Mouse (Mus musculus) forebrain, embryonic 14.5 days (tissue): ENCODE results near the gene Cotl1. TPM values are rescaled to one million over a fixed set of nuclear protein-coding genes. Genes with fewer than 3 reads are reported as not detected.
A peak's percentile ranks its signal among the peaks of the same experiment; 100 is the strongest.

ENCODE experiments used
- ATAC-seq: fragments of 200-750 bp; cut with Nextera tagmentation; 2 replicates; pipeline ENCODE4 v1.8.0; 2017; ENCODE audit warnings: mild to moderate bottlenecking, moderate library complexity
- DNase-seq: peaks from one replicate; pipeline ENCODE4 v3.0.0-alpha.2; 2015; ENCODE audit warnings: low spot score
- H3K27ac ChIP-seq: fragments of 300-500 bp; sonication (generic); 2 replicates; pipeline ENCODE4 v1.5.1; 2014; ENCODE audit warnings: low read depth, mild to moderate bottlenecking, control low read depth, low read length, moderate library complexity
- H3K27me3 ChIP-seq: fragments of 300-500 bp; sonication (generic); replicated peaks from 2 replicates; pipeline ENCODE4 v1.6.1; 2014; ENCODE audit warnings: low read length, control low read depth, mixed read lengths; ENCODE audit not compliant: control insufficient read depth, insufficient read depth
- H3K36me3 ChIP-seq: fragments of 300-500 bp; sonication (generic); 2 replicates; pipeline ENCODE4 v1.6.1; 2014; ENCODE audit warnings: low read length, control low read depth; ENCODE audit not compliant: control insufficient read depth, insufficient read depth
- H3K4me1 ChIP-seq: fragments of 300-500 bp; sonication (generic); 2 replicates; pipeline ENCODE4 v1.6.1; 2014; ENCODE audit warnings: antibody characterized with exemption, low read length, control low read depth; ENCODE audit not compliant: control insufficient read depth, insufficient read depth
- H3K4me2 ChIP-seq: fragments of 300-500 bp; sonication (generic); 2 replicates; pipeline ENCODE4 v1.6.1; 2014; ENCODE audit warnings: mild to moderate bottlenecking, control low read depth, low read length
- H3K4me3 ChIP-seq: fragments of 300-500 bp; sonication (generic); 2 replicates; pipeline ENCODE4 v1.5.1; 2014; ENCODE audit warnings: low read depth, low read length, control low read depth
- H3K9ac ChIP-seq: fragments of 300-500 bp; sonication (generic); 2 replicates; pipeline ENCODE4 v1.6.1; 2014; ENCODE audit warnings: mild to moderate bottlenecking, low read length, control low read depth, moderate library complexity
- H3K9me3 ChIP-seq: fragments of 300-500 bp; sonication (generic); replicated peaks from 2 replicates; pipeline ENCODE4 v1.6.1; 2016; ENCODE audit warnings: low read length, control low read depth, mixed read lengths; ENCODE audit not compliant: control insufficient read depth
- WGBS: fragments of 180-500 bp; shearing (Covaris S2); extraction: QIAGEN DNeasy Blood & Tissue Kit; methylation state at CpG from one replicate; pipeline ENCODE4 v1.1.7; 2014; 5-methylcytosine and 5-hydroxymethylcytosine counted together
- polyA plus RNA-seq: library from polyadenylated mRNA; unstranded; fragments of >200 nt; fragmentation: Nextera tagmentation; extraction: Ambion mirVana; gene quantifications from 2 replicates; pipeline ENCODE4 v1.2.1, GENCODE M21; 2014

Cotl1 gene
- polyA plus RNA-seq, 1 experiment from 2014 or later, result 403 TPM

DNA sequence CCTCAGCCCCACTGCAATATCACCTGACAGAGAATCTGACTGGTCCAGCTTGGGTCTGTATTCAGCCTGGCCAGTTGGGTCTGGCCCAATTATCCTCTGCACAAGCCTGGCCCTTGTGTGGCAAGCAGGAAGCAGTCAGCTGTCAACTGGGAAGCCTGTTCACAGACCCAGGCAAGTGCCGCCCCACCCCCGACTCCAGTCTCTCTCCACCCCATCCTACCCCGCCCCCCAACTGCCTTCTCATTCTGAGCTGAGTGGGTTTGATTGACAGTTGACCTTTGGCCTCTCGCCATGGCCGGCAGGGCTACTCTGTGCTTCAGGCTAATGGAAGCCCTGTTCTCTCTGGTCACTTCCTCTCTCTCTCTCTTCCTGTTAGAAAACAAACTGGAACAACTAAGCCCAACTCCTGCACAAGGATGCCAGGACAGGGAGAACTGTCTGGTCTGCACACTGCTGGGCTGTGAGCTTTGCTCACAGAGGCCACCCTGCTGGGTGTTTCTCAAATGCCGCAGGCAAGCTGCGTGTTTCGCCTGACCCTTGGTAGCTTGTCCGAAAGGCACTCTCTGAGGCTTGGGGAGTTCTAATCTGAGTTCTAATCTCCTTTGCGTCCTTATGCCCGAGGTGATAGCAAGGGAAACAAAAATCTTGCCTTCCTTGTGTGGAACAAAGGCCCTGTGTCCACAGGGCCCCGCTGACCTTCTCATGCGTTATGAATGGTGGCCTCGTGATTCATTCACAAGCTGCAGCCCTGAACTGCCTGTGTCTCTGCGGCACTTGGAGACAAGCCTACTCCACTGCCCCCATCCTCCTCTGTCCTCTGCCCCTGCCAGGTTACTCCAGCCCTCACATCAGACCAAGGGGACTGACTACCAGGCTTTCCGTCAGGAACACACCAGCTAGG is 48.3 kb downstream of the Cotl1 start:
- no peaks in the 10 kb centered on the region for H3K27me3 ChIP-seq
- H3K27ac ChIP-seq, result peak overlapping the region; percentile 39; the same call in 1 of the 2 replicates
- no peak overlapping the region; the same call in 1 of the 2 replicates for H3K9ac ChIP-seq
- WGBS, result 8% methylated on average over 16 of the region's 16 CpGs
- no peaks in the 10 kb centered on the region for H3K36me3 ChIP-seq
- no peak overlapping the region for H3K4me3 ChIP-seq
- H3K4me1 ChIP-seq, result peaks cover 16% of the 10 kb centered on the region
- ATAC-seq (0 out of 2 replicates have a peak, but pooled peaks have one; percentile 19), DNase-seq (peak; percentile 49)
- H3K9me3 ChIP-seq, result no peaks in the 10 kb centered on the region
- H3K4me2 ChIP-seq, result no peak overlapping the region

DNA sequence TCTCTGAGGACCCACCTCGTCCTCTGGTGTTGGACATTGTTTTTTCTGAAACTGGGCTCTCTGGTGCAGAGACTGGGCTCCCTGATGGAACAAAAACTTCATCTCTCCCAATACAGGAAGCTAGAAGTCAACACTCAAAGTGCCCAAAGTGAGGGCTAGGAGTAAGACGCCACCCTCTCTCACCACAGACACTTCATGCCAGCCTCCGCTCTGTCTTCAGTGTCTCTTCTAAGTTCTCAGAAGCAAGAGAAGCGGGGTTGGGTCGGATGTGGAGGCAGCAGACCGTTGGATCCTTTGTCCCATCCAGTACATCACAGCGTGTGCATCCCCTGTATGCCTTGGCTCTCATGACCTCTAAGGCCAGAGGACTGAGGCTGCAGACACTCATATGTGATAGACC is 50.8 kb downstream of the Cotl1 start:
- 93% methylated on average over 7 of the region's 7 CpGs for WGBS
- H3K4me1 ChIP-seq, result peaks cover 22% of the 10 kb centered on the region
- no peak for DNase-seq

DNA sequence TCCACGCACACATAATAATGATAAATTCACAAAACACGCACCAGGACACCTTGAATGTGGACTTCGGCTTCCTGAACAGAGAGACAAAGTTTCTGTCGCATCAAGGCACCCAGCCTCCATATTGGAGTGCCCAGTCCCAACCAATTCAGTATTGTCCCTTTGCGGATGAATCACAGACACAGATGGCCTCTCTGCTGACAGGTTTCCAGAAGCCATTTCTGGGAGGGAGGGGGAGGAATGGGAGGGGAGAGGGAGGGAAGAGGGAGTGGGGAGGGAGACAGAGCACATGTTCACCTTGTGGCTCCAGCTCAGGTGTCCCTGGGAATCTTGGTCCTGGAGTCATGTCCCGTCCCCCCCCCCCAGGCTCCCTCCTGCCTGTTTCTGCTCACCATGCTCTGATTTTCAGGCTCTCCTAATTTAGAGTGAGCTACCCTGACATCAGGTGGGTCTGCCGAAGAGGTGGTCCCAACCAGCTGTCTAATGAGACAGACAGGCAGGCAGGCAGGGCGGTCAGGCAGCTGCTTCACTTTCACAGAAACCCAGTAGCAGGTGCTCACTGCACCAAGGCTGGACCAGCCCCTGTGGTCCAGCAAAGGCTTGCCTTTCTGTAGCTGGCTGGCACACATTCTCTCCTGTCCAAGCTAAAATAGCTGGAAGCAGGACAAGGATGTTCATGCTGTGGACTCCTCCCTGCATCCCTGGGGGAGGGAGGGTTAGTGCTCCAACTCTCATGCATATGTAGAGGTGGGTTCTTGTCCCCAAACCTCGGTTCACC is 51.5 kb downstream of the Cotl1 start:
- no peak overlapping the region for H3K9ac ChIP-seq
- no peak overlapping the region for H3K4me3 ChIP-seq
- H3K36me3 ChIP-seq, result no peaks in the 10 kb centered on the region
- H3K4me1 ChIP-seq, result peaks cover 22% of the 10 kb centered on the region
- no peak for ATAC-seq
- peak overlapping the region; percentile 52; the same call in 1 of the 2 replicates for H3K27ac ChIP-seq
- peak; percentile 46 for DNase-seq
- no peak overlapping the region for H3K4me2 ChIP-seq
- 67% methylated on average over 9 of the region's 9 CpGs for WGBS
- H3K9me3 ChIP-seq, result no peaks in the 10 kb centered on the region
- no peaks in the 10 kb centered on the region for H3K27me3 ChIP-seq

More for the DNA sequence above, 50.8 kb downstream of the Cotl1 start:
- Histone ChIP-seq H3K4me2 (no peak overlapping the region), H3K27me3 (no peaks in the 10 kb centered on the region), H3K9me3 (no peaks in the 10 kb centered on the region), H3K4me3 (no peak overlapping the region), H3K36me3 (no peaks in the 10 kb centered on the region), H3K27ac (peak overlapping the region; percentile 52; the same call in 1 of the 2 replicates), H3K9ac (no peak overlapping the region)
- no peak for ATAC-seq

DNA sequence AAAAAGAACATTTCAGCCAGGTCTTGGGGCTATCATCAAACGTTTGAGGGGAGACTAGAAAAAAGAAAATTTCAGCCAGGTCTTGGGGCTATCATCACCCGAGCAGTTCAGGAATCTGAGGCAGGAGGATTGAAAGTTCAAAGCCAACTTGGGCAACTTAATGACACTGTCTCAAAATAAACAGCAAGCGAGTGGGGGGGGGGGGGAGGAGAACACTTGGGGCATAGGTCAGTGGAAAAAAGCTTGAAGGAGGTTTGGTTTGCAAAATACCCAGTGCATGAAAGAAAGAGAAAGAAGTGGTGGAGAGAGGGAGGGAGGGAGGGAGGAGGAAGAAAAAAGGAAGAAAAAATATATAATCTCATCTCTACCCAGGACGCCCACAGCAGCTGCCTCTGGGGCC is 53.0 kb downstream of the Cotl1 start:
- WGBS, result 63% methylated on average over 4 of the region's 4 CpGs
- Histone ChIP-seq H3K4me1 (peaks cover 22% of the 10 kb centered on the region), H3K27me3 (no peaks in the 10 kb centered on the region), H3K4me2 (no peak overlapping the region), H3K9ac (no peak overlapping the region), H3K4me3 (no peak overlapping the region), H3K36me3 (no peaks in the 10 kb centered on the region), H3K9me3 (no peaks in the 10 kb centered on the region), H3K27ac (peak overlapping the region; percentile 39; the same call in 1 of the 2 replicates)
- no peak for DNase-seq
- ATAC-seq, result no peak

DNA sequence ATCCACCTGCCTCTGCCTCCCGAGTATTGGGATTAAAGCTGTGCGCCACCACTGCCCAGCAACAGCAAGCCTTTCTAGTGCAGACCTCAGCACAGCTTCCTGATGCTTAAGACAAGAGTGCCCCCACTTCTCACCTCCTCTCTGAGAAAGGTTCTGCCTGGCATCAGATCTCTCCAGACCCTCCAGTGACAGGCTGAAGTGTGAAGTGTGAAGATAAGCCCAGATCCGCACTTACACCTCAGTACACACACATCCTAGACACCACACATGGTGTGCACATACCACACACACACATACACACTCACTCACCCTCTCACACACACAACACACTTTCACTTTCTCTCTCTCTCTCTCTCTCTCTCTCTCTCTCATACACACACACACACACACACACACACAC is 53.5 kb downstream of the Cotl1 start:
- ATAC-seq, result no peak
- no peak overlapping the region for H3K4me3 ChIP-seq
- WGBS, result 72% methylated on average over 3 of the region's 3 CpGs

DNA sequence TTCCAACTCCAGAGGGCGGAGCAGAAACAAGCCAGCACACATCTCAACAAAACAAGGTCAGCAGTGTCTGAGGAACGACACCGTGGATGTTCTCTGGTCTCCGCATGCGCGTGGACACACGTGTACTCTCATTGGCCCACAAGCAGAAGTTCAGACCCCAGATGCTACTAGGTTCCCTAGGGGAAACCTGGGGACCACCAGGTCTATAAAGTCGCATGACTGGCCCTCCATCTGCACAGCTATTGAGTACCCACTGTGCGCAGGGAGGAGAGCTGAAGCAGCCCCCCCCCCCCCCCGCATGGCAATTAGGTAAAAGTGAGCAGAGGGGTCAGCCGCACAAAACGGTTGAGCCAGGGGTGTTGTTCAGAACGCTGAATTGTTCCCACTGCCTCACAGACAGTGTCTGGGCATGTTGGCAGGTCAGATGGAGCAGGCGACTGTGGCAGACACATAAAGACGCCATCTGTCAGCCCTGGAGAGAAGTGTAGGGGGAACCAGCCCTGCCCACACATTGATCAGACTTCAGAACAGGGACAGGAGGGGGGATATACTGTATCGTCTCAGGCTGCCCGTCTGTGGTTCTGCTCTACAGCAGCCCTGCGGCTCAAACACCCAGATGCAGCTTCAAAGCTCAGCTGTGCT is 54.5 kb downstream of the Cotl1 start:
- Histone ChIP-seq H3K27me3 (no peaks in the 10 kb centered on the region), H3K27ac (peak overlapping the region; percentile 85), H3K4me3 (no peak overlapping the region), H3K9ac (0 out of 2 replicates have a peak overlapping the region, but pooled peaks have one; percentile 10), H3K4me1 (peaks cover 12% of the 10 kb centered on the region), H3K9me3 (no peaks in the 10 kb centered on the region), H3K4me2 (0 out of 2 replicates have a peak overlapping the region, but pooled peaks have one; percentile 10), H3K36me3 (no peaks in the 10 kb centered on the region)
- WGBS, result 39% methylated on average over 18 of the region's 18 CpGs
- DNase-seq (peak; percentile 85), ATAC-seq (peak; percentile 86)

More for the DNA sequence above, 53.5 kb downstream of the Cotl1 start:
- no peak overlapping the region for H3K4me2 ChIP-seq
- no peaks in the 10 kb centered on the region for H3K27me3 ChIP-seq
- H3K36me3 ChIP-seq, result no peaks in the 10 kb centered on the region
- H3K27ac ChIP-seq, result peak overlapping the region; percentile 39; the same call in 1 of the 2 replicates
- H3K9me3 ChIP-seq, result no peaks in the 10 kb centered on the region
- peaks cover 19% of the 10 kb centered on the region for H3K4me1 ChIP-seq
- H3K9ac ChIP-seq, result no peak overlapping the region
- DNase-seq, result no peak

DNA sequence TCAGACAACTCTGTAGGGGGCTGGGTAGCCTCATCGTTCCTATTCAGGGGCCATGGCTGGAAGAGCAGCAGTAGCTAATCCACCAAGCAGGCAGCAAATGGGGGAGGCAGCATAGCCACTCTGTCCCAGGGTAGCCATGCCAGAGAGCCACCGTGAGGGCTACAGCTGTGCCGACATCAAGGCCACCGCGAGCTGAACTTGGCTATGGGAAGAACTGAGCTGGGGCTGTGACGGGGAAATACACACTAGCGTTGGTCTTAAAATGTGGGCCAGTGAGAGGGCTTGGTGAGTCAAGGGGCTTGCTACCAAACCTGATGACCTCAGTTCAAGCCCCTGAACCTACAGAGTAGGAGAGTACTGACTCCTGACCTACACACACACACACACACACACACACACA is 55.7 kb downstream of the Cotl1 start:
- 59% methylated on average over 7 of the region's 7 CpGs for WGBS

DNA sequence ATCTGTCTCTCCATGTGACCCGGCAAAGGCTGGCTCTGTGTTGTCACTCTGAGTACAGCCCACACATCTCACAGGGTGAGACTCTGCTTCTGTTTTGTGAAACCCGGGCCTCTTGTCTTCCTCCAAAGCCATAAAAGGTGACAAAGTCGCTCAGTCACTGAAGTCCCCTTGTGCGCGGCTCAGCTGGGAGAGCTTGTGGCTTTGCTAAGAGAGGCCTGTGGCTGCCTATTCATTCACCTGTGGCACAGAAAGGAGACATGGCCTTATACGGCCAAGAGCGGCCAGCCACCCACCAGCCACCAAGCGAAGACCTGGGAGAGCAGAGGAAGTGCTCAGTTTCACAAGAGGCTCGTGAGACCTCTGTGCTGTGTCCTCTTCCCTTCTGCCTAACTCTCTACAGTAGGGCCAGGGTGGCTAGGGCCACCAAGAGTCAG is 56.2 kb downstream of the Cotl1 start:
- no peaks in the 10 kb centered on the region for H3K9me3 ChIP-seq
- no peak for DNase-seq

More for the DNA sequence above, 55.7 kb downstream of the Cotl1 start:
- no peak overlapping the region for H3K4me3 ChIP-seq
- H3K36me3 ChIP-seq, result no peaks in the 10 kb centered on the region
- H3K27me3 ChIP-seq, result no peaks in the 10 kb centered on the region
- H3K4me1 ChIP-seq, result peaks cover 9% of the 10 kb centered on the region
- no peak overlapping the region for H3K9ac ChIP-seq
- DNase-seq, result no peak
- no peak for ATAC-seq
- H3K4me2 ChIP-seq, result no peak overlapping the region
- H3K9me3 ChIP-seq, result no peaks in the 10 kb centered on the region
- no peak overlapping the region for H3K27ac ChIP-seq

More for the DNA sequence above, 56.2 kb downstream of the Cotl1 start:
- Histone ChIP-seq H3K9ac (no peak overlapping the region), H3K27ac (no peak overlapping the region), H3K27me3 (no peaks in the 10 kb centered on the region), H3K36me3 (no peaks in the 10 kb centered on the region), H3K4me2 (no peak overlapping the region), H3K4me1 (peaks cover 8% of the 10 kb centered on the region), H3K4me3 (no peak overlapping the region)
- 48% methylated on average over 9 of the region's 9 CpGs for WGBS
- ATAC-seq, result no peak
